Mouse (Mus musculus) mouse embryonic stem cell (cell line): ENCODE measurements around the gene Supt6.

Experiments used
- in situ Hi-C, 2 experiments: fragments of 300-500 bp; cut with MboI; formaldehyde crosslinking; loops; 1 replicate in 1 of 2; 3 replicates in 1 of 2; pipeline ENCODE4 v1.14.3; 2019 to 2020; ENCODE audit warnings: low sequenced_read_pairs in 2 of 2, low pct_unique_long_range_greater_than_20kb in 1 of 2, mixed read lengths in 1 of 2; ENCODE audit not compliant: unreplicated experiment in 1 of 2

Supt6 gene

DNA sequence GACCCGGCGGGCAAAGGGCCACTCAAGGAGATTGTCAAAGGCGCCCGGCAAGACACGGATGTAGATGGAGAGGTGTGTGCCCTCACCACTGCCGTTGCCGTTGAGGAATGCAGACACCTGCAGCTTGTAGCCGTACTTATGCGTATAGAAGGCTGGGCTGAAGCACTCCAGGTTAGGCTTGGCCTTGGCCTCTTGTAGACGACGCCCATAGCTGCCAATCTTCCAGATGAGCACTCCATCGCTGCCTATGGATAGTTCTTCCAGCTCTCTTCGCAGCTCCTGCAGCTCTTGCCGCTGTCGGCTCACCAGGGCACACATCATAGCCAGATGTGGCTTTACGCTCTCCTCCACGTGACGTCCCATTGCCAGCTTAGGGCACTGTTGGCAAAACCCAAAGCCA lies 85.6 kb downstream of the Supt6 start:
- in situ Hi-C loops, result no loop called here

DNA sequence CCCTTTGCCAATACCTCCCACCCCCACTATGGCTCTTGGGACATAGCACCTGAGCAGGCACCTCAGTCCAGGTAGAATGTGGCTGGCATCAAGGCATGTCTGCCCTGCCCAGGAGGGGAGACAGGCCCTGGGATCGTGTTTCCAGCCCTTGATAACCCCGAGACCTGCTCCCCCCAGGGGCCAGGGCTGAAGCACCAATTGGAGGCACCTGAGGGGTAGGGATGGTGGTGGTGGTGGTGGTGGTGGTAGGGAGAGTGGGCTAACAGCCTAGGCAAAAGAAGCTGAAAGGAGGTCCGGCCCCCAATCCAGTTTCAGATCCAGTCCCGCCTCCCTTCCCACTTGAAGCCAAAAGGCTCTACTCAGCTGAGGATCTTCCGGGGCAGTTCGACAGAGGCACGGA lies 86.2 kb downstream of the Supt6 start:
- in situ Hi-C loops, result no loop called here

DNA sequence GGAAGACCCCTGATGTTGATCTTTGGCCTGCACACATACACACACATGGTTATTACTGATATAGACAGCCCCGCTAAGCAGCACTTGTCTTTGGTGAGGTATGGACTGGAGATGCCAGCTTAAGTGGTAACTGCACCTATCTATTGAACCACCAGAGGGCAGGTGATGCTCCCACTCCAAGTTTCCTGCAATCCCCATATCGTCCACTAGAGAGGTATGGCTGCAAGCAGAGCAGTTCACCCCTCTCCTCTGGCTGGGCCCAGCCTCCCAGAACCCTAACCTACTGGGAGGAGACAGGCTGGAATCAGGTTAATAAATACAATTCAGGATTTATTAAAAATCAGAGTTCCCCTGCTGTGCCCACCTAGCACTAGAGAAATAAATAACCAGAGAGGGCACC lies 86.7 kb downstream of the Supt6 start:
- in situ Hi-C loops, result no loop called here
